Mouse (Mus musculus) urinary bladder, postnatal 14 days (tissue): ENCODE data around the gene Zbed4.
"Not testable (repeated sequence)": the region's sequence is repeated elsewhere in the genome, so short reads cannot be mapped to it uniquely, and the experiment has no call there.

Experiments
- DNase-seq: peaks from one replicate; pipeline ENCODE4 v3.0.0; 2021; ENCODE audit warnings: low spot score

The Zbed4 gene

GRCm38 (mm10) chr15:88738466-88738865 is 13.0 kb upstream of the Zbed4 start:
- DNase-seq, result no peak

GRCm38 (mm10) chr15:88741366-88741765 is 10.1 kb upstream of the Zbed4 start:
- no peak for DNase-seq

GRCm38 (mm10) chr15:88743371-88743770 is 8.1 kb upstream of the Zbed4 start:
- not testable (repeated sequence) for DNase-seq

GRCm38 (mm10) chr15:88745347-88745746 is 6.1 kb upstream of the Zbed4 start:
- no peak for DNase-seq

- no peak for DNase-seq
These were observed 5.5 kb upstream of the Zbed4 start for GRCm38 (mm10) chr15:88745926-88746325.

- not testable (repeated sequence) for DNase-seq
These were observed 1.8 kb upstream of the Zbed4 start for GRCm38 (mm10) chr15:88749617-88750016.

- no peak for DNase-seq
These were observed 1.4 kb upstream of the Zbed4 start for GRCm38 (mm10) chr15:88750032-88750431.

- peak; percentile 99 for DNase-seq
These were observed 540 bp upstream of the Zbed4 start for GRCm38 (mm10) chr15:88750677-88751563.

- DNase-seq, result no peak
These were observed 908 bp downstream of the Zbed4 start for GRCm38 (mm10) chr15:88752403-88752733.

- DNase-seq, result no peak
These were observed 3.4 kb downstream of the Zbed4 start for GRCm38 (mm10) chr15:88754896-88755295.

- DNase-seq, result no peak
These were observed 4.3 kb downstream of the Zbed4 start for GRCm38 (mm10) chr15:88755761-88756160.

GRCm38 (mm10) chr15:88758061-88758460 is 6.6 kb downstream of the Zbed4 start:
- DNase-seq, result no peak

- DNase-seq, result no peak
These were observed 10.1 kb downstream of the Zbed4 start for GRCm38 (mm10) chr15:88761551-88761950.

- not testable (repeated sequence) for DNase-seq
These were observed 14.7 kb downstream of the Zbed4 start for GRCm38 (mm10) chr15:88766139-88766538.

- DNase-seq, result no peak
These were observed 17.1 kb downstream of the Zbed4 start for GRCm38 (mm10) chr15:88768537-88768936.

GRCm38 (mm10) chr15:88774630-88775029 is 23.2 kb downstream of the Zbed4 start:
- not testable (repeated sequence) for DNase-seq

- DNase-seq, result no peak
These were observed 40.8 kb downstream of the Zbed4 start for GRCm38 (mm10) chr15:88792140-88792850.

GRCm38 (mm10) chr15:88794729-88795128 is 43.3 kb downstream of the Zbed4 start:
- DNase-seq, result not testable (repeated sequence)

GRCm38 (mm10) chr15:88799950-88800371 is 48.5 kb downstream of the Zbed4 start:
- DNase-seq, result no peak

GRCm38 (mm10) chr15:88800921-88801354 is 49.5 kb downstream of the Zbed4 start:
- DNase-seq, result no peak

GRCm38 (mm10) chr15:88801903-88802302 is 50.4 kb downstream of the Zbed4 start:
- DNase-seq, result no peak

- DNase-seq, result no peak
These were observed 50.9 kb downstream of the Zbed4 start for GRCm38 (mm10) chr15:88802348-88802747.

GRCm38 (mm10) chr15:88808121-88808520 is 56.7 kb downstream of the Zbed4 start:
- no peak for DNase-seq
